Mouse (Mus musculus): ENCODE results near the gene Abhd12b. TPM values are rescaled to one million over a fixed set of nuclear protein-coding genes. Genes with fewer than 3 reads are reported as not detected.

Abhd12b gene
- polyA plus RNA-seq, 1 experiment from 2014 or later: 0.12 TPM

- DNase-seq: no peak
- Histone ChIP-seq H3K4me3 (ENCODE audit: low read depth, low read length) (no peak overlapping the region), H3K9ac (no peak overlapping the region), H3K4me1 (ENCODE audit: insufficient read depth) (no peaks in the 10 kb centered on the region), H3K27ac (ENCODE audit: low read depth) (no peak overlapping the region), H3K4me2 (no peak overlapping the region), H3K36me3 (ENCODE audit: insufficient read depth) (peaks cover 6% of the 10 kb centered on the region; the same call in 1 of the 2 replicates), H3K27me3 (ENCODE audit: insufficient read depth, low read length) (no peaks in the 10 kb centered on the region), H3K9me3 (ENCODE audit: low read depth, low read length) (no peaks in the 10 kb centered on the region)
- WGBS: 73% methylated on average over 8 of the region's 8 CpGs
- ATAC-seq (ENCODE audit: insufficient read depth): no peak
- TF ChIP-seq CTCF (IDR thresholded peaks at IDR 0.05; ENCODE audit: low read depth): no peak
Measured at GRCm38 (mm10) chr12:70218795-70219540, 65.0 kb downstream of the Abhd12b start.

- 68% methylated on average over 5 of the region's 5 CpGs for WGBS
- no peaks in the 10 kb centered on the region for H3K27me3 ChIP-seq (ENCODE audit: insufficient read depth, low read length)
- H3K4me1 ChIP-seq (ENCODE audit: insufficient read depth): 0 out of 2 replicates have a peak, but pooled peaks cover under 1% of the 10 kb centered on the region
- no peak for TF ChIP-seq CTCF (IDR thresholded peaks at IDR 0.05; ENCODE audit: low read depth)
- no peak overlapping the region for H3K4me2 ChIP-seq
- H3K9me3 ChIP-seq (ENCODE audit: low read depth, low read length): no peaks in the 10 kb centered on the region
- H3K36me3 ChIP-seq (ENCODE audit: insufficient read depth): peaks cover 6% of the 10 kb centered on the region; the same call in 1 of the 2 replicates
- no peak overlapping the region for H3K27ac ChIP-seq (ENCODE audit: low read depth)
- no peak for ATAC-seq (ENCODE audit: insufficient read depth)
- H3K4me3 ChIP-seq (ENCODE audit: low read depth, low read length): no peak overlapping the region
- DNase-seq: no peak
- H3K9ac ChIP-seq: no peak overlapping the region
Measured at GRCm38 (mm10) chr12:70221425-70221824, 67.5 kb downstream of the Abhd12b start.

GRCm38 (mm10) chr12:70223331-70223730, 69.4 kb downstream of the Abhd12b start:
- H3K9me3 ChIP-seq (ENCODE audit: low read depth, low read length): no peaks in the 10 kb centered on the region
- 38% methylated on average over 4 of the region's 4 CpGs for WGBS
- peaks cover 4% of the 10 kb centered on the region; the same call in 1 of the 2 replicates for H3K4me1 ChIP-seq (ENCODE audit: insufficient read depth)
- ATAC-seq (ENCODE audit: insufficient read depth) (no peak), DNase-seq (no peak)
- H3K27ac ChIP-seq (ENCODE audit: low read depth): no peak overlapping the region
- no peak overlapping the region for H3K9ac ChIP-seq
- H3K27me3 ChIP-seq (ENCODE audit: insufficient read depth, low read length): no peaks in the 10 kb centered on the region
- H3K4me3 ChIP-seq (ENCODE audit: low read depth, low read length): no peak overlapping the region
- no peak overlapping the region for H3K4me2 ChIP-seq
- no peak for TF ChIP-seq CTCF (IDR thresholded peaks at IDR 0.05; ENCODE audit: low read depth)
- 0 out of 2 replicates have a peak, but pooled peaks cover 3% of the 10 kb centered on the region for H3K36me3 ChIP-seq (ENCODE audit: insufficient read depth)

GRCm38 (mm10) chr12:70226655-70227054, 72.7 kb downstream of the Abhd12b start:
- TF ChIP-seq CTCF (IDR thresholded peaks at IDR 0.05; ENCODE audit: low read depth): no peak
- peak overlapping the region; percentile 75; the same call in 1 of the 2 replicates for H3K27ac ChIP-seq (ENCODE audit: low read depth)
- no peaks in the 10 kb centered on the region for H3K9me3 ChIP-seq (ENCODE audit: low read depth, low read length)
- H3K9ac ChIP-seq: peak overlapping the region; percentile 60
- peak; percentile 3; the same call in 1 of the 2 replicates for ATAC-seq (ENCODE audit: insufficient read depth)
- peak overlapping the region; percentile 54 for H3K4me3 ChIP-seq (ENCODE audit: low read depth, low read length)
- peak overlapping the region; percentile 92 for H3K4me2 ChIP-seq
- H3K27me3 ChIP-seq (ENCODE audit: insufficient read depth, low read length): no peaks in the 10 kb centered on the region
- peaks cover 4% of the 10 kb centered on the region; the same call in 1 of the 2 replicates for H3K4me1 ChIP-seq (ENCODE audit: insufficient read depth)
- no peak for DNase-seq
- WGBS: 22% methylated on average over 5 of the region's 5 CpGs
- 0 out of 2 replicates have a peak, but pooled peaks cover 2% of the 10 kb centered on the region for H3K36me3 ChIP-seq (ENCODE audit: insufficient read depth)

DNA sequence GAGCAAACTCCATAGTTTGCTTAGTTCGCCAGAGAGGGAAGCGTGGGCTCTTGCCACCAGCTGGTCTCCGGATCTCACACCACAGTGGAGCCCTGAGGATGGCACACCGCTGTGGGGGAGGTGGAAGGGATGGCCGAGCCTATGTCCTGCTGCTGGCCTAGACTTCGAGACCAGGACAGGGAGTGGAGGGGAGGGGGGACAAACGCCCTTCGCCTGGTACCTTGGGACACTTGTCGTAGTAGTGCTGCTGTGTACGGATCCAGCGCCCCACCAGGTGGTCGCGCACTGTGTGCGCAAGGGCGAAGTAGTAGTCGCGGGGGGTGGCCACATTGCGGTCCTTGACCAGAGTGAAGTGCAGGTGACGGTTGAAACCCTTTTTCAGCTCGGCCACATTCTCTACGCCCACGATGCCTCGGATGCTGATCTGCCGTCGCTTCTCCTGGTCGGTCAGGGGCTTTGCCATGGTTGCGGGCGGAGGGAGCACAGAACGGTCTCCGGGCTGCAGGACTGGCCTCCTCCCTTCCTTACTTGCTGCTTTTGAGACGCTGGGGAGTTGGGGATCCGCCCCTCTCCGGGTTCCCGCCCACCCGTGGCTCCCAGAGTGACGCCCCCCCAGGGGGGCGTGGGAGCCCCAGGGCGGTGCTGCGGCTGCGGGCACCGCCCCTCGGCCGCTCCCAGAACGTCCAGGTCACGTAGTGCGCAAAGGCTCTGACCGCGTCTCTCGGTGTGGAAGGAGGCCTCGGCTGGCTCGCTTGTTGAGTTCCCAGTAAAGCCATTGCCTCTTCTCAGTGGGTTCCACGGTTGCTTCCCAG, 73.4 kb downstream of the Abhd12b start:
- Histone ChIP-seq H3K36me3 (ENCODE audit: insufficient read depth) (no peaks in the 10 kb centered on the region), H3K4me2 (peak overlapping the region; percentile 92), H3K27me3 (ENCODE audit: insufficient read depth, low read length) (no peaks in the 10 kb centered on the region), H3K9me3 (ENCODE audit: low read depth, low read length) (no peaks in the 10 kb centered on the region), H3K9ac (peak overlapping the region; percentile 60), H3K4me3 (ENCODE audit: low read depth, low read length) (peak overlapping the region; percentile 54), H3K27ac (ENCODE audit: low read depth) (peak overlapping the region; percentile 75), H3K4me1 (ENCODE audit: insufficient read depth) (peaks cover 4% of the 10 kb centered on the region; the same call in 1 of the 2 replicates)
- ATAC-seq (ENCODE audit: insufficient read depth) (peak; percentile 95), DNase-seq (peak; percentile 96)
- WGBS: under 1% methylated on average over 51 of the region's 52 CpGs
- TF ChIP-seq CTCF (IDR thresholded peaks at IDR 0.05; ENCODE audit: low read depth): peak; percentile 43; the same call in 1 of the 2 replicates

DNA sequence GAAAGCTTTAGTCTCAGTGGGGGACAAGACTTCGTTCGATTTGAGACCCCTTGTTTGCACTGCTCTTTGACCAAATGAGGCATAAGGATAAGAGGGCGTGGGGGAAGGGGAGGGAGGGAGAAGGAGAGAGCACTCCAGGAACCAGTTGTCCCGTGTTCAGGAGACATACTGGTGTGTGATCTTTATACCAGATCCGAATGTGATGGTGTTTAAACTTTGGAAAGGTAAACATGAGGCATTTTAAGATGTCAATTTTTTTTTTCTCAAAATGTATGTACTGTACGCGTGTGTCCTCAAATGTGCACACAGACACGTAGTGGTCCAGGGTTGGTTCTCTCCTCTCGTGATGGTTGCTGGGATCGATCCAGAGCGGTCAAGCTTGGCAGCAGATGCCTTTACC, 74.2 kb downstream of the Abhd12b start:
- no peak for DNase-seq
- Histone ChIP-seq H3K9ac (peak overlapping the region; percentile 60), H3K9me3 (ENCODE audit: low read depth, low read length) (no peaks in the 10 kb centered on the region), H3K4me1 (ENCODE audit: insufficient read depth) (peaks cover 4% of the 10 kb centered on the region; the same call in 1 of the 2 replicates), H3K36me3 (ENCODE audit: insufficient read depth) (no peaks in the 10 kb centered on the region), H3K27me3 (ENCODE audit: insufficient read depth, low read length) (no peaks in the 10 kb centered on the region), H3K27ac (ENCODE audit: low read depth) (peak overlapping the region; percentile 75), H3K4me3 (ENCODE audit: low read depth, low read length) (peak overlapping the region; percentile 54), H3K4me2 (peak overlapping the region; percentile 92)
- 57% methylated on average over 11 of the region's 11 CpGs for WGBS
- ATAC-seq (ENCODE audit: insufficient read depth): no peak
- no peak for TF ChIP-seq CTCF (IDR thresholded peaks at IDR 0.05; ENCODE audit: low read depth)
